Mouse (Mus musculus) olfactory bulb, adult 2 months (tissue): ENCODE measurements at regions not wholly inside any gene's neighbourhood (a gene's known extent, or its start where the extent isn't known, plus 50 kb on each side); places are given as distances from the start of the nearest gene placed in this dataset.

ENCODE experiments used
- H3K27ac ChIP-seq: fragments of 200-500 bp; 2 replicates; pipeline ENCODE4 v1.5.1; 2012; ENCODE audit warnings: low read depth, low read length; ENCODE audit not compliant: insufficient read depth
- H3K4me1 ChIP-seq: fragments of 200-500 bp; 2 replicates; pipeline ENCODE4 v1.6.1; 2012; ENCODE audit warnings: low read length; ENCODE audit not compliant: control insufficient read depth, insufficient read depth
- H3K4me3 ChIP-seq: fragments of 200-500 bp; 2 replicates; pipeline ENCODE4 v1.5.1; 2012; ENCODE audit warnings: mild to moderate bottlenecking, low read depth, low read length, moderate library complexity; ENCODE audit not compliant: insufficient read depth
- CTCF ChIP-seq: fragments of 200-500 bp; IDR thresholded peaks from 2 replicates; pipeline ENCODE4 v1.5.1; 2012; ENCODE audit warnings: low read depth, mild to moderate bottlenecking, low read length, moderate library complexity; ENCODE audit not compliant: insufficient read depth
- POLR2A ChIP-seq: fragments of 200-500 bp; IDR thresholded peaks from 2 replicates; pipeline ENCODE4 v1.6.1; 2012; ENCODE audit warnings: mild to moderate bottlenecking, low read depth, low read length, moderate library complexity; ENCODE audit not compliant: insufficient read depth
- WGBS: fragments of 180-500 bp; shearing (Covaris S2); methylation state at CpG from one replicate; pipeline ENCODE4 v1.1.7; 2018; 5-methylcytosine and 5-hydroxymethylcytosine counted together

DNA sequence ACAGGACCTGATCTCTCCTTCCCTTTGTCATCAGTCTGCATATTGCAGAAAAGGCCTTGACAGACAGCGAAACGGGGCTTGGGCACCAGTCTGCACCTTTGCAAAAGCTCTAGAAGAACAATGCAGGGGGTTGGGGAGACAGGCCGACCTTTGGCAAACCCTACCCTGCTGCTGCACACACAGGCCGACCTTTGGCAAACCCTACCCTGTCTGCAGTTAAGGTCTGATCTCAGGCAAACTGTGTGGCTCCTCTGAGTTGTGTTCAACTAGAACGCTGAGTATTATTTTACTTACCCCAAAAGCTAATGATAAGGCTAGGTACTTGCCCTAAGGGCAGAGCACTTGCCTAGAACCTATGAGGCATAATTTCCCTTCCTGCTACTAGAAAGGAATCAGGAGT, 423.4 kb upstream of the Zfp703 start:
- TF ChIP-seq POLR2A: no peak
- TF ChIP-seq CTCF: no peak
- WGBS: 85% methylated on average over 5 of the region's 5 CpGs
- H3K27ac ChIP-seq: no peak overlapping the region
- H3K4me1 ChIP-seq: no peaks in the 10 kb centered on the region
- no peak overlapping the region for H3K4me3 ChIP-seq

DNA sequence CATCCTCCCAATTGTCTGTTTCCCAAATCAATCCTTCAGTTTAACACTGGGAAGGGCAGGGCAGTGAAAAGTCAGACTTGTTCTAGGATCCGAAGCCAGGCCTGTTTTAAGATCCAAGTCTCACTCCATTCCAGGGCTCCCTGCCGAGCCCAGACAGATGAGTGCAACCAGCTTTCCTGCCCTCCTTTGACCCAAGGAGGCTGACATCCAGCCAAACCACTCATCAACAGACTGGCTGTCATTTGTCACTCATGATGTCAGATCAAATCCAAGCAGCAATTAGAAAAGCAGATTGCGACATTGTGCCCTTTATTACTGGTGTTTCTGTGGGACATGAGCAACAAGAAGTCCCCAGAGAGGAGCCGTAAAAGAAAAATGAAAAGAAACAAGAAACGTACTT, 417.9 kb upstream of the Zfp703 start:
- Histone ChIP-seq H3K27ac (no peak overlapping the region), H3K4me1 (no peaks in the 10 kb centered on the region), H3K4me3 (no peak overlapping the region)
- 75% methylated on average over 5 of the region's 5 CpGs for WGBS
- TF ChIP-seq CTCF (no peak), POLR2A (no peak)

GRCm38 (mm10) chr8:26563151-26563550, 414.0 kb upstream of the Zfp703 start:
- WGBS: 94% methylated on average over 2 of the region's 2 CpGs
- no peaks in the 10 kb centered on the region for H3K4me1 ChIP-seq
- TF ChIP-seq CTCF (no peak), POLR2A (no peak)
- H3K27ac ChIP-seq: no peak overlapping the region
- H3K4me3 ChIP-seq: no peak overlapping the region

GRCm38 (mm10) chr8:26564254-26564653, 412.9 kb upstream of the Zfp703 start:
- Histone ChIP-seq H3K4me3 (no peak overlapping the region), H3K4me1 (peaks cover 5% of the 10 kb centered on the region; the same call in 1 of the 2 replicates), H3K27ac (no peak overlapping the region)
- TF ChIP-seq POLR2A (no peak), CTCF (no peak)
- 98% methylated on average over 2 of the region's 2 CpGs for WGBS

DNA sequence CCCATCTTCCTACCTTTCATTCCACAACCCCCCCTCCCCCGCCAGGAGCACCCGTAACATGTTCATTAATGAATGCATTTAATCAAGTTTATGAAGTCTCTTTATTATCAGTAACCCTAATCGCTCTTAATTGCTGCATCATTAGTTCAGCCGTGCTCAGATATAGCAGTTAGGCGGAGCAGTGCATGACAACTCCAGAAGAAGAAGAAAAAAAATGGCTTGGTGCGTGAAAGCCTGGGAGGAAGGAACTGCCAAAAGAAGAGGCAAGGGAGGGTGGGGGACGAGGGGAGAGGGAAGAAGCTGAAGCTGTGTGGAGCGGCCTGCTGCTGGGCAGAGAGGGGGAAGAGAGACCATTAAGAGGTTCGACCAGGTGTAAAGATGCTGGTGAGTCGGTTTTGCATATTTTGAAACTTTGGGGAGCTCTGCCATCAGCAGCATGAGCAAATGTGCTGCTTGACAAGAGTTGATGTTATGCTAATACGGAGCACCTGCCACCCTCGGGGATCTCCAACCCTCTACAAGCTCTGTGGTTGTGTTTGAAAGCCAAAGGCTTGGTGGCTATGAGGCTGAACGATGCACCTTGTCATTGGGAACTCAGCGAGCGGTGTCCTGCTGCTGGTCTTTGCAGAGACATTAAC, 408.6 kb upstream of the Zfp703 start:
- TF ChIP-seq CTCF (no peak), POLR2A (no peak)
- no peak overlapping the region for H3K4me3 ChIP-seq
- peaks cover 5% of the 10 kb centered on the region; the same call in 1 of the 2 replicates for H3K4me1 ChIP-seq
- 59% methylated on average over 15 of the region's 15 CpGs for WGBS
- H3K27ac ChIP-seq: no peak overlapping the region

GRCm38 (mm10) chr8:26588841-26589240, 388.3 kb upstream of the Zfp703 start:
- Histone ChIP-seq H3K4me3 (no peak overlapping the region), H3K4me1 (no peaks in the 10 kb centered on the region), H3K27ac (no peak overlapping the region)
- whole genome bisulfite sequencing: 83% methylated on average over 1 of the region's 1 CpGs
- TF ChIP-seq CTCF (no peak), POLR2A (no peak)

DNA sequence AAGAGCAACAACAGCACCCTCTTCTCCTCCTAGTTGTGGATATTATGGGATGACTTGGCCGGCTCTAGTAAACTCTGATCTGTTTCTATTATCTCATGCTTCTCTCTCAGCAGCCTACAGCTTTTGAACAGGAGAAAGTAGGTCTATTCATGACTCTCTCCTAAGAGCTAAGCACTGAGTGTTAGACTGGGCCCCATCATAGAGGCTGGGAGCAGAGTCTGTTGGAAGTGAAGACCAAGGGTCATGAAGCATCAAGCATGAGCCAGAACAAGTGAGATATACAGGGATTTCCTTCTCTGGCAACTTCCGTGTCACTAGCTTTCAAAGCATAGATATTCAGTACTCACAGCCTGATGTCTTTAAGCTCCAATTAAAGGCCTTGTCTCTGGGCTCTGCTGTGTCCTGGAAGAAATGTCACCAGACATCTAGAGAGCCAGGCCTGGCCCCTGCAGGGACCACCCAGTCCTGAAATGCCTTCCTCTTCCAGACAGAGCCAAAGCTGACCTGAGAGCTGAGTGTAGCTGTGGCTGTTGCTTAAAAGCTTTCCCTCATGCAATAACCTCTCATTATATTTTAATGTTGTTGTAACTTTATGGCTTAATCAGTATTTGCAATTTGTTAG, 386.4 kb upstream of the Zfp703 start:
- Histone ChIP-seq H3K27ac (no peak overlapping the region), H3K4me3 (no peak overlapping the region), H3K4me1 (no peaks in the 10 kb centered on the region)
- WGBS: 81% methylated on average over 2 of the region's 2 CpGs
- TF ChIP-seq POLR2A (no peak), CTCF (no peak)

- TF ChIP-seq POLR2A (no peak), CTCF (no peak)
- peaks cover 3% of the 10 kb centered on the region; the same call in 1 of the 2 replicates for H3K4me1 ChIP-seq
- H3K27ac ChIP-seq: no peak overlapping the region
- no peak overlapping the region for H3K4me3 ChIP-seq
- WGBS: 84% methylated on average over 3 of the region's 3 CpGs
Measured at GRCm38 (mm10) chr8:26591266-26591665, 385.9 kb upstream of the Zfp703 start.

GRCm38 (mm10) chr8:26593536-26594368, 383.4 kb upstream of the Zfp703 start:
- TF ChIP-seq CTCF: no peak
- TF ChIP-seq POLR2A: no peak
- H3K27ac ChIP-seq: no peak overlapping the region
- H3K4me1 ChIP-seq: peaks cover 3% of the 10 kb centered on the region; the same call in 1 of the 2 replicates
- 62% methylated on average over 5 of the region's 5 CpGs for WGBS
- no peak overlapping the region for H3K4me3 ChIP-seq
